Mouse (Mus musculus): Measurements from ENCODE around the gene Pgpep1.

DNA sequence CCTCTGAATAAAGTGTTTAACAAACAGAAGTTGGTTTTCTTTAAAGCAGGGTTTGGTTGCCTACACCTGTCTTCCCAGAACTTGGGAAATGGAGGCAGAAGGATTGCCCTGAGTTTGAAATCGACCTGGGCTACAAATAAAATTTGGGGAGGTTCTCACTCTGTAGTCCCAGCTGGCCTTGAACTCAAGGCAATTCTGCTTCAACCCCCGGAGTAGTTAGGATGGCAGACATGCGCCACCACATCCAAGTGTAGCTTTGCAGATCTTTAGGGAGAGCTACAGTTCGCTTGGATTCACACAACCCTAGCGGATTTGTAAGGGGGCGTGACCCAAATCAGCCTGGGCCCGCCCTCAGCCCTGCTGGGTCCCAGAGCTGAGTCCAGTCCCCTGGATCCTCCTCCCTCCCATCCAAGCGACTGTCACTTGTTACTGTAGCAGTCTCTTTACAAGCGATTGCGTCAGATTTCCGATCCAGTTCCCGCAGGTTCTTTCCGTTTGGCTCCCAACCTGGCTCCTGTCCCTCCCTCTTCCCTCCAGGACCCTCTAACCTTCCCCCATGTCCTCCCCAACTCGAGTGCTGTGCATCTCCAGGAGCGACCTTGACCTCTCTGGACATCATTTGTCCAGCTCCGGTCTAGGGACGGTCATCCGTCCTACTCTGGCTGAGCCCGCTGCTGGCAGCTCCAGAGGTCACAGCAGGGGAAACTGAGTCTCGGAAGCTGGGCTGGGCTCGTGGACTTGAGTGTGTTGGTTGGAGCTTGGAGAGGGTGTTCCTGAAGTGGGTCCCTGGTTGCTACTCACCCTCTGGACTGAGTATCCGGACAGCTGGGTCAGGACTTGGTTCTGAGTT, 29.4 kb downstream of the Pgpep1 start:
- TF ChIP-seq CTCF (IDR thresholded peaks at IDR 0.05; ENCODE audit: low read depth, low read length) (no peak), TAL1 (conservative IDR thresholded peaks at IDR 0.05; ENCODE audit: low read depth, low read length) (no peak), POLR2AphosphoS5 (IDR thresholded peaks at IDR 0.05; ENCODE audit: insufficient replicate concordance, low read depth, low read length) (no peak)

Data from G1E (cell line).